Mouse (Mus musculus) bone marrow, adult 2 months (tissue): ENCODE data around the gene Ndufa9. TPM values are rescaled to one million over a fixed set of nuclear protein-coding genes. Genes with fewer than 3 reads are reported as not detected.

ENCODE experiments used
- H3K27ac ChIP-seq: fragments of 200-500 bp; 2 replicates; pipeline ENCODE4 v1.5.1; 2012; ENCODE audit warnings: low read depth, mild to moderate bottlenecking, control low read depth, inconsistent platforms, low read length; ENCODE audit not compliant: control insufficient read depth, poor library complexity, insufficient read depth
- H3K4me1 ChIP-seq: fragments of 200-500 bp; 2 replicates; pipeline ENCODE4 v1.6.1; 2011; ENCODE audit warnings: low read length; ENCODE audit not compliant: control insufficient read depth, insufficient read depth
- H3K4me3 ChIP-seq: fragments of 200-500 bp; replicated peaks from 2 replicates; pipeline ENCODE3; 2011; ENCODE audit warnings: mild to moderate bottlenecking, low read depth, low read length, control low read depth; ENCODE audit not compliant: control insufficient read depth
- CTCF ChIP-seq: fragments of 200-500 bp; IDR thresholded peaks from 2 replicates; pipeline ENCODE4 v1.5.1; 2011; ENCODE audit warnings: low read length, control low read depth; ENCODE audit not compliant: control insufficient read depth, insufficient read depth
- POLR2A ChIP-seq: fragments of 200-500 bp; IDR thresholded peaks from 2 replicates; pipeline ENCODE4 v1.6.1; 2011; ENCODE audit warnings: low read depth, mild to moderate bottlenecking, control low read depth, low read length, borderline replicate concordance; ENCODE audit not compliant: control insufficient read depth
- WGBS: fragments of 180-500 bp; shearing (Covaris S2); methylation state at CpG from one replicate; pipeline ENCODE4 v1.1.7; 2018; 5-methylcytosine and 5-hydroxymethylcytosine counted together
- polyA plus RNA-seq: library from polyadenylated mRNA; stranded (reverse); fragments of >200 nt; gene quantifications from 2 replicates; pipeline ENCODE4 v1.2.4, GENCODE M21; 2011; ENCODE audit warnings: low replicate concordance; ENCODE audit not compliant: missing spikeins, insufficient read depth, insufficient read length

Gene Ndufa9
- polyA plus RNA-seq, 1 experiment = 39.4 TPM

GRCm38 (mm10) chr6:126784206-126784605 is 64.7 kb downstream of the Ndufa9 start:
- no peak for TF ChIP-seq CTCF
- TF ChIP-seq POLR2A = no peak
- 67% methylated on average over 5 of the region's 5 CpGs for WGBS

DNA sequence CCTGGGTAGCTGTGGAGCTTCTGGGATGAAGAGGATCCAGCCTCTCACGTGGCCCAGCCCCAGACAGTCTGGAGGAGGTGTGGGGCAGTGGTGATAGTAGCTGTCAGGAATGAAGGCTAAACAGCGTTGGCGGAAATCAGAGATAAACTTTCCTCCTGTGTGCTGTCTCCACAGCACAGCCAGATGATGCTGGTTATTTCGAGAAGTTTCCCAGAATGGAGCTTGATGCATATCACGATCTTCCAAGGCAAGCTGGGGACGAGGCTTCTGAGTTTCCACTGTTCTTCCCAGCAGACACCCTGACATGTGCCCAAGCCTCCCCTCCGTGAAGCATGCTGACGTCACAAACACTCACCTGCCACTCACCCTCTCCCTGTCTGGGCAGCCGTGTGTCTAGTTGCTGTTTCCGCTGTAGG is 65.3 kb downstream of the Ndufa9 start:
- Histone ChIP-seq H3K27ac (no peak overlapping the region), H3K4me1 (no peaks in the 10 kb centered on the region), H3K4me3 (no peak overlapping the region)
- no peak for TF ChIP-seq CTCF
- no peak for TF ChIP-seq POLR2A
- 72% methylated on average over 10 of the region's 10 CpGs for WGBS

More at GRCm38 (mm10) chr6:126784206-126784605, 64.7 kb downstream of the Ndufa9 start:
- Histone ChIP-seq H3K4me3 (no peak overlapping the region), H3K27ac (no peak overlapping the region), H3K4me1 (no peaks in the 10 kb centered on the region)

GRCm38 (mm10) chr6:126783056-126783455 is 65.9 kb downstream of the Ndufa9 start:
- 81% methylated on average over 1 of the region's 1 CpGs for WGBS
- H3K4me1 ChIP-seq = no peaks in the 10 kb centered on the region
- TF ChIP-seq POLR2A (no peak), CTCF (no peak)

DNA sequence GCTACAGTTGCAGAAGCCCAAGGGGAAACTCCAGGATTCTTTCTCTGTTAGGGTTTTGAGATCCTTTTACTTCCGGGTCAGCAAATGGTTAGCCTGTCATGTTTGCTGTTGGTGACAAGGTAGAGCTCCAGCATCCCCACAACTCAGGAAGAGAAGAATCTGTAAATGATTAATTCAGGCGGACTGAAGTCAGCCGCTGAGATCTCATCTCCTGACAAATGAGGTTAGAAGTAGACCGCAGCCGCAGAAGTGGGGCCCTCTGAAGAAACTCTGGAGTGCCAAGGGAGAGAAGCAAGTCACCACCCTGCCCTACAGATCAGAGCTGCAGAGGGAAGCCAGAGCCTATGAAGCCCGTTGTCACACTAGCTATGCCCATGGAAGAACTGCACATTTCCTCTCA is 71.0 kb downstream of the Ndufa9 start:
- no peaks in the 10 kb centered on the region for H3K4me1 ChIP-seq
- no peak for TF ChIP-seq CTCF
- TF ChIP-seq POLR2A = no peak
- H3K27ac ChIP-seq = no peak overlapping the region
- H3K4me3 ChIP-seq = no peak overlapping the region
- 81% methylated on average over 6 of the region's 6 CpGs for WGBS

More at GRCm38 (mm10) chr6:126783056-126783455, 65.9 kb downstream of the Ndufa9 start:
- H3K4me3 ChIP-seq = no peak overlapping the region
- H3K27ac ChIP-seq = no peak overlapping the region

DNA sequence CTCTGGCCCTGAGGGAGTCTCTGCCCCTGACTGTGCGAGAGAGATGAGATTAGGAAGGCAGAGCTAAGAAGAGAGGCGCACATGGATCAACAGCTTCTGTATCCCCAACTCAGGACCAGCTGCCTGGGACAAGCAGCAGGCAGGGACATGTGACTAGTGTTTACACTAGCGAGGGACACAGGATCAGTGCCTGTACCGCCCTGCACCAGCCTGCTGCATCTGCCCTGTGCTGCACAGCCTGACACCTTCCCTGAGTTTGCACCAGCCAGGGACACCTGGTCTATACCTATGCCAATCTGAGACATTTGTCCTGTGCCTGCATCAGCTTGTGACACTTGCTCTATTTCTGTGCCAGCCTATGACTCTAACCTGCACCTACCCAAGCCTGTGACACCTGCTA is 75.1 kb downstream of the Ndufa9 start:
- H3K4me1 ChIP-seq = no peaks in the 10 kb centered on the region
- no peak overlapping the region for H3K4me3 ChIP-seq
- WGBS = 72% methylated on average over 4 of the region's 4 CpGs
- no peak overlapping the region for H3K27ac ChIP-seq
- TF ChIP-seq POLR2A (no peak), CTCF (no peak)

DNA sequence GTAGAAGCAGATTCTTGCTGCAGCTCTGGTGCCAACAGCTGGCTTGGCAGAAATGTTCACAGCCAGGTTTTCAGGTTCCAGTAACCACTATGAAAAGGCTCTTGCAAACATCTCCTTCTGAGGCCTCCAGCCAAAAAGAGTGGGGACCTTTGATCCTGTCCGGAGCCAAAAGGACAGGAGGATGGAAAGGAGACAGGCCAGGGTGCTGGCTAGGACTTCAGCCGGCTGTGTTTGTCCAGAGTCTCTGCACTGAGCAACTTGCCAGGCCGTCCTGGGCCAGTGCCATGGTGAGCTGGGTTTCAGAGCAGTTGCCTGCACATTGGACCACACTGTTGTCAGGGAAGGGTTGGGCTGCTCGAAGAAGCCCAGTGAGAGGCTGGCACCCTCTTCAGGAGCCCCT is 76.6 kb downstream of the Ndufa9 start:
- no peak overlapping the region for H3K27ac ChIP-seq
- H3K4me1 ChIP-seq = no peaks in the 10 kb centered on the region
- H3K4me3 ChIP-seq = no peak overlapping the region
- 70% methylated on average over 4 of the region's 4 CpGs for WGBS
- TF ChIP-seq POLR2A (no peak), CTCF (no peak)

Other genes with a start within 250 kb of the Ndufa9 start
- gene Kcna1, start 202.8 kb downstream of the Ndufa9 start, polyA plus RNA-seq = not detected in 2 replicates
- gene Kcna6, start 108.5 kb downstream of the Ndufa9 start, polyA plus RNA-seq = not detected in 2 replicates
- gene Akap3, start 4.0 kb upstream of the Ndufa9 start, polyA plus RNA-seq = not detected in 2 replicates
- gene Dyrk4, start 72.7 kb upstream of the Ndufa9 start, polyA plus RNA-seq = not detected in 2 replicates
- 36.3 and 52.6 TPM in 2 replicates for gene Rad51ap1, start 90.5 kb upstream of the Ndufa9 start, polyA plus RNA-seq
- gene D6Wsu163e, start 90.8 kb upstream of the Ndufa9 start, polyA plus RNA-seq = 8.2 and 17.9 TPM in 2 replicates
- gene Fgf6, start 166.4 kb upstream of the Ndufa9 start, polyA plus RNA-seq = not detected in 2 replicates
- gene Fgf23, start 223.8 kb upstream of the Ndufa9 start, polyA plus RNA-seq = not detected in 2 replicates